Mouse (Mus musculus): ENCODE results near the gene Ucn. TPM values are rescaled to one million over a fixed set of nuclear protein-coding genes. Genes with fewer than 3 reads are reported as not detected.

Gene Ucn
- polyA plus RNA-seq, 1 experiment from 2014 or later = not detected

- ATAC-seq (ENCODE audit: low FRiP score) = no peak
- WGBS = 50% methylated on average over 2 of the region's 2 CpGs
- no peaks in the 10 kb centered on the region for H3K9me3 ChIP-seq (ENCODE audit: control insufficient read depth, low read length)
- no peak overlapping the region for H3K4me3 ChIP-seq (ENCODE audit: low read depth, low read length)
- no peak overlapping the region for H3K9ac ChIP-seq (ENCODE audit: low read depth, low read length)
- H3K36me3 ChIP-seq (ENCODE audit: control insufficient read depth, insufficient read depth, low read length) = no peaks in the 10 kb centered on the region
- no peak for DNase-seq (ENCODE audit: low spot score)
- H3K4me1 ChIP-seq (replicated peaks; ENCODE audit: control insufficient read depth, insufficient read depth, low read length) = no peaks in the 10 kb centered on the region
- no peak overlapping the region for H3K4me2 ChIP-seq (replicated peaks; ENCODE audit: low read depth, low read length)
- no peak overlapping the region for H3K27ac ChIP-seq (ENCODE audit: low read depth, low read length)
- no peaks in the 10 kb centered on the region for H3K27me3 ChIP-seq (ENCODE audit: control insufficient read depth, insufficient read depth, low read length)
Measured at GRCm38 (mm10) chr5:31123481-31123880, 15.1 kb downstream of the Ucn start.

GRCm38 (mm10) chr5:31121111-31121510, 17.5 kb downstream of the Ucn start:
- no peaks in the 10 kb centered on the region for H3K36me3 ChIP-seq (ENCODE audit: control insufficient read depth, insufficient read depth, low read length)
- WGBS = 88% methylated on average over 8 of the region's 8 CpGs

GRCm38 (mm10) chr5:31116912-31117311, 21.7 kb downstream of the Ucn start:
- Histone ChIP-seq H3K27me3 (ENCODE audit: control insufficient read depth, insufficient read depth, low read length) (no peaks in the 10 kb centered on the region), H3K36me3 (ENCODE audit: control insufficient read depth, insufficient read depth, low read length) (no peaks in the 10 kb centered on the region), H3K9ac (ENCODE audit: low read depth, low read length) (no peak overlapping the region), H3K4me3 (ENCODE audit: low read depth, low read length) (no peak overlapping the region), H3K27ac (ENCODE audit: low read depth, low read length) (no peak overlapping the region), H3K4me2 (replicated peaks; ENCODE audit: low read depth, low read length) (no peak overlapping the region), H3K9me3 (ENCODE audit: control insufficient read depth, low read length) (no peaks in the 10 kb centered on the region), H3K4me1 (replicated peaks; ENCODE audit: control insufficient read depth, insufficient read depth, low read length) (no peaks in the 10 kb centered on the region)
- DNase-seq (ENCODE audit: low spot score) (no peak), ATAC-seq (ENCODE audit: low FRiP score) (no peak)
- 26% methylated on average over 10 of the region's 10 CpGs for WGBS

More at GRCm38 (mm10) chr5:31121111-31121510, 17.5 kb downstream of the Ucn start:
- Histone ChIP-seq H3K4me3 (ENCODE audit: low read depth, low read length) (no peak overlapping the region), H3K27me3 (ENCODE audit: control insufficient read depth, insufficient read depth, low read length) (no peaks in the 10 kb centered on the region), H3K9me3 (ENCODE audit: control insufficient read depth, low read length) (no peaks in the 10 kb centered on the region), H3K9ac (ENCODE audit: low read depth, low read length) (no peak overlapping the region), H3K27ac (ENCODE audit: low read depth, low read length) (no peak overlapping the region), H3K4me1 (replicated peaks; ENCODE audit: control insufficient read depth, insufficient read depth, low read length) (no peaks in the 10 kb centered on the region), H3K4me2 (replicated peaks; ENCODE audit: low read depth, low read length) (no peak overlapping the region)
- DNase-seq (ENCODE audit: low spot score) (no peak), ATAC-seq (ENCODE audit: low FRiP score) (no peak)

- no peaks in the 10 kb centered on the region for H3K4me1 ChIP-seq (replicated peaks; ENCODE audit: control insufficient read depth, insufficient read depth, low read length)
- H3K9ac ChIP-seq (ENCODE audit: low read depth, low read length) = no peak within 1 kb of the TSS
- H3K9me3 ChIP-seq (ENCODE audit: control insufficient read depth, low read length) = no peaks in the 10 kb centered on the region
- H3K27me3 ChIP-seq (ENCODE audit: control insufficient read depth, insufficient read depth, low read length) = no peaks in the 10 kb centered on the region
- ATAC-seq (ENCODE audit: low FRiP score) (no peak), DNase-seq (ENCODE audit: low spot score) (no peak)
- WGBS = 44% methylated on average over 3 of the region's 3 CpGs
- H3K4me2 ChIP-seq (replicated peaks; ENCODE audit: low read depth, low read length) = no peak within 1 kb of the TSS
- no peaks in the 10 kb centered on the region for H3K36me3 ChIP-seq (ENCODE audit: control insufficient read depth, insufficient read depth, low read length)
- H3K27ac ChIP-seq (ENCODE audit: low read depth, low read length) = no peak within 1 kb of the TSS
- no peak within 1 kb of the TSS for H3K4me3 ChIP-seq (ENCODE audit: low read depth, low read length)
Measured at GRCm38 (mm10) chr5:31116354-31116753, 22.3 kb downstream of the Ucn start, which contains the start of gene Trim54. Gene Trim54 (plus strand): TSS chr5:31116712.

- Histone ChIP-seq H3K27ac (ENCODE audit: low read depth, low read length) (no peak overlapping the region), H3K4me3 (ENCODE audit: low read depth, low read length) (no peak overlapping the region), H3K4me1 (replicated peaks; ENCODE audit: control insufficient read depth, insufficient read depth, low read length) (no peaks in the 10 kb centered on the region), H3K4me2 (replicated peaks; ENCODE audit: low read depth, low read length) (no peak overlapping the region), H3K9ac (ENCODE audit: low read depth, low read length) (no peak overlapping the region), H3K36me3 (ENCODE audit: control insufficient read depth, insufficient read depth, low read length) (no peaks in the 10 kb centered on the region), H3K9me3 (ENCODE audit: control insufficient read depth, low read length) (no peaks in the 10 kb centered on the region), H3K27me3 (ENCODE audit: control insufficient read depth, insufficient read depth, low read length) (no peaks in the 10 kb centered on the region)
- ATAC-seq (ENCODE audit: low FRiP score) (no peak), DNase-seq (ENCODE audit: low spot score) (no peak)
- WGBS = 42% methylated on average over 7 of the region's 7 CpGs
Measured at GRCm38 (mm10) chr5:31110781-31111180, 27.8 kb downstream of the Ucn start.

- H3K9ac ChIP-seq (ENCODE audit: low read depth, low read length) = no peak within 1 kb of the TSS
- no peak within 1 kb of the TSS for H3K4me2 ChIP-seq (replicated peaks; ENCODE audit: low read depth, low read length)
- no peaks in the 10 kb centered on the region for H3K4me1 ChIP-seq (replicated peaks; ENCODE audit: control insufficient read depth, insufficient read depth, low read length)
- DNase-seq (ENCODE audit: low spot score) (no peak), ATAC-seq (ENCODE audit: low FRiP score) (no peak)
- no peaks in the 10 kb centered on the region for H3K9me3 ChIP-seq (ENCODE audit: control insufficient read depth, low read length)
- no peak within 1 kb of the TSS for H3K4me3 ChIP-seq (ENCODE audit: low read depth, low read length)
- no peak within 1 kb of the TSS for H3K27ac ChIP-seq (ENCODE audit: low read depth, low read length)
- no peaks in the 10 kb centered on the region for H3K27me3 ChIP-seq (ENCODE audit: control insufficient read depth, insufficient read depth, low read length)
- no peaks in the 10 kb centered on the region for H3K36me3 ChIP-seq (ENCODE audit: control insufficient read depth, insufficient read depth, low read length)
- WGBS = 92% methylated on average over 18 of the region's 18 CpGs
Measured at GRCm38 (mm10) chr5:31108000-31108490, 30.6 kb downstream of the Ucn start, which contains the start of gene Slc30a3. Gene Slc30a3 (minus strand): TSS chr5:31108237.

- no peak within 1 kb of the TSS for H3K9ac ChIP-seq (ENCODE audit: low read depth, low read length)
- no peaks in the 10 kb centered on the region for H3K9me3 ChIP-seq (ENCODE audit: control insufficient read depth, low read length)
- DNase-seq (ENCODE audit: low spot score) (no peak), ATAC-seq (ENCODE audit: low FRiP score) (no peak)
- no peaks in the 10 kb centered on the region for H3K27me3 ChIP-seq (ENCODE audit: control insufficient read depth, insufficient read depth, low read length)
- no peak within 1 kb of the TSS for H3K4me3 ChIP-seq (ENCODE audit: low read depth, low read length)
- H3K27ac ChIP-seq (ENCODE audit: low read depth, low read length) = no peak within 1 kb of the TSS
- no peaks in the 10 kb centered on the region for H3K36me3 ChIP-seq (ENCODE audit: control insufficient read depth, insufficient read depth, low read length)
- H3K4me1 ChIP-seq (replicated peaks; ENCODE audit: control insufficient read depth, insufficient read depth, low read length) = no peaks in the 10 kb centered on the region
- WGBS = 84% methylated on average over 9 of the region's 9 CpGs
- no peak within 1 kb of the TSS for H3K4me2 ChIP-seq (replicated peaks; ENCODE audit: low read depth, low read length)
Measured at GRCm38 (mm10) chr5:31105814-31106335, 32.8 kb downstream of the Ucn start, which contains the start of gene Dnajc5g. Gene Dnajc5g (plus strand): TSS chr5:31106285.

- no peak for ATAC-seq (ENCODE audit: low FRiP score)
- peak overlapping the region; percentile 37; the same call in 1 of the 2 replicates for H3K4me2 ChIP-seq (replicated peaks; ENCODE audit: low read depth, low read length)
Measured at GRCm38 (mm10) chr5:31095711-31096480, 42.7 kb downstream of the Ucn start.

More at GRCm38 (mm10) chr5:31095711-31096480, 42.7 kb downstream of the Ucn start:
- H3K9me3 ChIP-seq (ENCODE audit: control insufficient read depth, low read length) = no peaks in the 10 kb centered on the region
- H3K27me3 ChIP-seq (ENCODE audit: control insufficient read depth, insufficient read depth, low read length) = peaks cover 66% of the 10 kb centered on the region
- WGBS = 26% methylated on average over 11 of the region's 11 CpGs
- H3K4me3 ChIP-seq (ENCODE audit: low read depth, low read length) = peak overlapping the region; percentile 23
- no peak for DNase-seq (ENCODE audit: low spot score)
- peaks cover 6% of the 10 kb centered on the region for H3K4me1 ChIP-seq (replicated peaks; ENCODE audit: control insufficient read depth, insufficient read depth, low read length)
- no peak overlapping the region for H3K27ac ChIP-seq (ENCODE audit: low read depth, low read length)
- H3K36me3 ChIP-seq (ENCODE audit: control insufficient read depth, insufficient read depth, low read length) = no peaks in the 10 kb centered on the region
- H3K9ac ChIP-seq (ENCODE audit: low read depth, low read length) = no peak overlapping the region

Measured in hindbrain, embryonic 11.5 days (tissue).